Mouse (Mus musculus) cerebellum, postnatal 25 days (tissue): ENCODE measurements around the gene Tmem63c.
A peak's percentile ranks its signal among the peaks of the same experiment; 100 is the strongest.

Experiments
- DNase-seq, 2 experiments: peaks; one replicate each; pipeline ENCODE4 v3.0.0; 2021; ENCODE audit warnings: mixed read lengths in 2 of 2

Gene Tmem63c

DNA sequence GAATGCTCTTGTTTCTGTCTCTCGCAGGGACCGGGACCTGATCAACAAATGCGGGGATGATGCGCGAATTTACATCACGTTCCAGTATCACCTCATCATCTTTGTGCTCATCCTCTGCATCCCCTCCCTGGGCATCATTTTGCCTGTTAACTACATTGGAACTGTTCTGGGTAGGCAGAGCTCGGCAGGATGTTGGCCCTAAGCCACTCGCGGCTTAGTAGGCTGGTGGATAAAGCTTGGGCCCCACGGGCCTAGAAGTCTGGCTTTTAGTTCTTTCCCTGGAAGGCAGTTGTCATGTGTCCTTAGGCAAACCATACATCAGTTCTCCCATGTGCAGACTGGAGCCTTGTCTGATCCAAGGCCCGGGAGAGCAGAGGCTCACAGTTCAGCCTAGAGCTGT lies 44.3 kb downstream of the Tmem63c start:
- peak; percentile 58 to 77 for DNase-seq

DNA sequence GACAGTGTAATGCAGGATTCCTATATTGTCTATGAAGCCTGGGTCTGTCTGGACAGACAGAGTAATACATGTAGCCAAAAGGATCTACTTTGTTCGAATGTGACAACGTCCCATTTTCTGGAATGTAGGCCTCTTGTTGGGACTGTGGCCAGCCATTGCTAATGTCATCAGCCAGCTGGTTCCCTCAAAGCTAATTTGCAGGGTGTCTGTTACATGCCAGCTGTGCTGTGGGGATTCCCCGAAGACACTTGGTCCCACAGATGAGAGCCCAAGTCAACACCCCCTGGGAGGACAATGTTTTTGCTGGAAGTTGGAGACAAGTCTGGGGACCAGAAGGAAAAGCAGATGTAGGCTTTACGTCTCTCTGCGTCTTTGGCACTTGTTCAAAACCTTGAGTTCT lies 45.3 kb downstream of the Tmem63c start:
- DNase-seq, result no peak

DNA sequence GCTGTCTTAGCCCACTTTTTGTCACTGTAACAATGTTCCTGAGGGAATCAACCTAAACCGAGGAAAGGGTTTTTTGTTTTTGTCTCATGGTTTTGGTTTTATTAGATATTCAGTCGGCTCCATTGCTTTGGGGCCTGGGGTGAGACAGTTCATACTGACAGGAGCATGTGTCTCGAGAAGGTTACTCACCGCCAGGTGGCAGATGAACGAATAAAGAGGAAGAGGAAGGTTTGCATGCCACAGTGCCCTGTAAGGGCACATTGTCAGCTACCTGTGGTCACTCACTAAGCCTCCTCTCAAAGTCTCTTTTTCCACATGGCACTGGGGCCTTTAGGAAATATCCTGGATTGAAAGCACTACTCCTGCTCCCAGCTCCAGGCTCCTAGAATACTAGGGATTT lies 49.4 kb downstream of the Tmem63c start:
- DNase-seq, result no peak

DNA sequence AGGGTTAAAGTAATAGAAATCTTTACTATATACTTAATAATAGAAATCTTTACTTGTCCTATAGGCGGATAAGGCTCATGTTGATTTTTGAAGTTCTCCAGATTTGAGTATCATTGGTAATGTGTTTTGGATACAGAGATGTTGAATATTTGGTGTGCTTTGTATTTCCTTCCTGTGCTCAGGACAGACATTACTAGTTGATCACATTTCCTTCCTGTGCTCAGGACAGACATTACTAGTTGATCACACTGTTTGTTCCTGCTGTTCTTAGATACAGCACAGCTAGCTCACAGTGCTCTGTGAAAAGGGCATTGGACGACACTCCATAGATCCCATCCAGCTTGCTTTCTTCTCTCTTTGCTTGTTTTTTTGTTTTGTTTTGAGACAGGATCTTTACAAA lies 55.5 kb downstream of the Tmem63c start:
- no peak for DNase-seq

DNA sequence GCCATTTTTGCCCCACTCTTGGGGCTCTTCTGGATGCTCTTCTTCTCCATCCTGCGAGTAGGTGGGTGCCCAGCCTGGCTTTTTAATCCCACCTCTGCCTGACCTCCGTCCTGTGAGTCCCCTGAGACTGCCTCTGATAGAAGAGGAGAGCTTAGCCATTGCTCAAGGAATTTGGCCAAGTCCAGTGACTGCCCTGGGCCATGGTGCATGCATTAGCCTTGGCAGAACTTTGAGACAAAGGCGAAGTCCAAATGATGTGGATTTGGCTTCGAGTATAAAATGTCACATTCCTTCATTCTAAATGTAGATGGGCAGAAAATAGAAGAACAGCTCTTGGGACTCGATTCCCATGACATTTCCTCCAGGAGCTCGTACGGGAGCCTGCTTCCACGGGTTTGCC lies 61.7 kb downstream of the Tmem63c start:
- no peak for DNase-seq

DNA sequence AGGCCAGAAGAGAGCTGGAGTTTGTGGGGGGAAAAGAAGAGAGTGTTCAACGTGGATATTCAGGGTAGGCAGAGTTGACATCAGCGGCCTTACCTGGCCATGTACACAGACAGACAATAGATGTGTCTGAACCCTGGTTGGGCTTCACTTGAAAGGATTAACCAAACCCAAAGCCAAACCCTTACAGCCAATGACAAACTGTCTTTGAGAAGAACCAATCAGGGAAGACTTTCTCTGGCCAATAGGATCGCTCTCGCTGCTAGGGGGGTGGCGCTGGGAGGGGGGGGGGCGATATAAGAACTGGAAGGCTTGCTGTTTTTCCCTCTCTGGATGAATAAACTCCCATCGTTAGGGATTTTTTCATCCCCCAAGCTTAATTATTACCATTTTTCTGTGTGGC lies 66.1 kb downstream of the Tmem63c start:
- DNase-seq, result no peak

DNA sequence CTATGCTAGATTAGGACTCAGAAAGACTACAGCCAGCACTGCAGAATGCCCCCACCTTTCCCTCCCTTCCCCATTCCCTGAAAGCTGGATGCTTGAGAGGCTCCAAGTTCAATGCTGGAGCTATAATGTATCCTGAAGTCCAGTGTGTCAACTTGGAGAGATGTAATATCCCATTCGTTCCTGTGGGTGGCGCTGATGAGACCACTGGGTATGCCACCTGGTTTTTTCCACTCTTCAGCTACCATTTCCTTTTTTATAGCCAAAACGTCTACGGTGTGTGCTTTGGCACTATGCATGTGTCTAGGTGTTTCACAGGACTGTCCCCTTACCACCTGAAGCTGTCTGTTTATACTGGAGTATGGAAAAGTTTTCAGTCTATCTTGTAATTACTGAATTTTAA lies 67.2 kb downstream of the Tmem63c start:
- peak in 1 of 2 experiments; percentile 49 for DNase-seq

DNA sequence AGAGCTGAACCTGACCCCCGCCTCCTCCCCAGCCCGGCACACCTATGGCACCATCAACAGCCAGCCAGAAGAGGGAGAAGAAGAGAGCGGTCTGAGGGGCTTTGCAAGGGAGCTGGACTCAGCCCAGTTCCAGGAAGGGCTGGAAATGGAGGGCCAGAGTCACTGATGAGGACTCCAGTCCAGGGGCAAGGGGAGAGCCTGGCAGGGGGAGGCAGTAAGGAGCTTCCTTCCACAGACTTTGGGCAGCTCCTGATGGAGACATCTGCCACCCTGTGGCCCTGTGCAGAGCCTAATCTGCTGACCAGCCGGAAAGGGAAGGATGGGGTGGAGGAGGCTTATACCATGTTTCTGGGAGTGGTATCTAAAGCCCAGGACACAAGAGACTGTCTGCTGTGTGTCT lies 68.1 kb downstream of the Tmem63c start:
- no peak for DNase-seq

DNA sequence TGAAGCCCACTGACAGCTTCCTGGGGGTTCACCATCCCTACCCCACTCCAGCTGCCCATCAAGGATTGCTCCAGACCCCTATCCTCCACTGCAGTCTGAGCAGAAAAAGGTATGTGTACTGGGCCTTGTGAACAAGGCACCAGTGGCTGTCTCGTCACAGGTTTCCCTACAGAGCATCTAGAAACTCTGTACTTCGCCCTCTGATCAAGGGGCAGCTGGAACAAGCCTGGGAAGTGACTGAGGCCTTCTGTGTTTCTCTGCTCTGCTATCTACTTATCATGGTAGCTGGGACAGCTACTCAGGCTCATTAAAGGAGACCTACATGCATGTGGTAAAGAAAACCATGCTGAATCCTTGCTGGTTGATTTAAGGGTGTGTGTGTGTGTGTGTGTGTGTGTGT lies 68.6 kb downstream of the Tmem63c start:
- no peak for DNase-seq

DNA sequence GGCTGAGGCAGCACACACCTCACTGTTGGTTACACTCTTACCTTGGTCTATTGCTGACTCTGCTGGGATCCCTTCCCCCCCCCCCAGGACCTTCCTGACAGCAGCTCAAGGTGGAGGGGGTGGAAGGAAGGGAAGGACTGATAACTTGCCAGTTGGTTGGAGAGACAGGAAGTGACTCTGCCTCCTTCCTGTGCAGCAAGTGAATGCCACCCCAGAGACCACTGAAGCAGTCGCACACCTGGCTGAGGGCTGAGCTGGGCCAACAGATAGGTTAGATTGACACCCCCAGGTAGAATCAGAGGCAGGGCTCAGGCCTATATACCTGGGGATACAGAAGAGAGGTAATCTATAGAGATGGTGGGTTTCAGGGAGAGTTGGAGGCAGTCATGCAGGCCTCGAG lies 70.8 kb downstream of the Tmem63c start:
- no peak for DNase-seq

DNA sequence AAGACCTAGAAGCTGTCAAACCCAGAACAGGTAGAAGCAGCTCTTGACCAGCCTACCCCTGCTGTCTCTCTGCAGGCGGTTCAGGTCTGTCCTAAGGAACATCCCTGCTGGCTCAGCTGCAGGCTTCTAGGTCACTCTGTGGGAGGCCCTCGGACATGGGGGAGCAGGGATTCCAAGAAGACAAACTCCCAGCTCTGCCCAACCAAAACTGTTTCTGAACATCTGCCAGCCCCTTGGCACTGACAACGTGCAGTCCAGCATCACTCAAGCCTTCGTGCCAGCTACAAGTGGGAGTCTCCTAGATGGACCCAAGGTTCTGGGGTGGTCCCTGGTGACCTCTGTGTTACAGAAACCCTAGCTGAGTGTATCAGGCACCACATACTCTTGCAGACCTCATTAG lies 72.1 kb downstream of the Tmem63c start:
- DNase-seq, result peak; percentile 36 to 52

DNA sequence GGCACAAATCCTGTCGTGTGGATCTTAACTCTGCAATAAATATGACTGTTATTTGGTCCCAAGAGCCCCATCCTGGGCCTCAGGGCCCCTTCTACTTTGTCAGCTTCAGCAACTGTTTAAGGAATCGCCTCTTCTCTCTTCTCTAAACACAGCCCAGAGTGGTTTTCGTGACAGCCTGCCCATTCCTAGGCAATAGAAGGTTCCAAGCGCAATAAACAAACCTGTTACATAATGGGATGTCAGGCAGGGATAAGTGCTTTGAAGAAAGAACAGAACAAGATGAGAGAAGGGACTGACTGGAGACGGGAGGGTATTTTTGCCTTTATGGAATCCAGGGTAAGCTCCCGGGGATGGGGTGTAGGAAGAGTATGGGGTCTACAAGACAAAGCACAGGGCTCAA lies 72.5 kb downstream of the Tmem63c start:
- no peak for DNase-seq

DNA sequence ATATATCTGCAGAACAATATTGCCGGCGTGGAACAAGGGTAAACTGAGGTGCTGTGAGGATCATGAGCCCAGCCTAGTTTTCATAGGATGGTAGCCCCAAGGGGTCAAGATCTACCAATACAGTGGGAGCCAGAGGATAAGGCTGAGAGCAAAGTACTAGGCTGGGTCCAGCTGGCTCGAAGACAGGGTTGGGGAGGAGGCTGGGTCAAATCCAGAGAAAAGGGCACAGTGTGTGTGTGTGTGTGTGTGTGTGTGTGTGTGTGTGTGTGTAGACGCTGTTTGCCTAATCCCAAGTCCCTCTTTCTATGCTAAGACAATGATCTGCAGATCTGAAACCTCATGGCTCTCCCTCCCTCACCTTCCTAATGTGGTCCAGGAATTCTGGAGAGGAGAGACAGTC lies 79.2 kb downstream of the Tmem63c start:
- DNase-seq, result no peak

DNA sequence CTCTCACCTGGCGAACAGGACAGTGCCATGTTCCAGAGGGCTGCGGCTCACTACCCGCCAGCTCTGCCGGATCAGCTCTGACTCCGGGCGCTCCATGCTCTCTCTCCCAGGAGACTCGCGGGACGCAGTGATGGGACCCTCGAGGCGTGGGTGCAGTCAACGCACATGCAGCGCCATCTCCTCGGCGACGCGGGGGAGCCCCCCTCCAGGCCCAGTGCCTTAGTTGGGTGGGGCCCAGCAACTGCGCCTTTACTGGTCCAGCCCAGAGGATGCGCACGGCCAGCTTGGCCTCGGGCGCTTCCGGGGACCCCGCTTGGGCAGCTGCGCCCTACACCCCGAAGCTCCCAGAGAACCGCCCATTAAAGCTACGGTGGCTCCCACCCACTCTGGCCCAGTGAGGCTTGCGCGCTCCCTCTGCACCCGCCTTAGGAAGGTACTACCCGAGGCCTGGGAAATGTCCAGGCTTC lies 81.1 kb downstream of the Tmem63c start, which contains the start of gene Ngb:
Ngb (minus strand) TSS at position 375 of the 467 bp plus-strand sequence.
- DNase-seq, result peak in 1 of 2 experiments; percentile 23

DNA sequence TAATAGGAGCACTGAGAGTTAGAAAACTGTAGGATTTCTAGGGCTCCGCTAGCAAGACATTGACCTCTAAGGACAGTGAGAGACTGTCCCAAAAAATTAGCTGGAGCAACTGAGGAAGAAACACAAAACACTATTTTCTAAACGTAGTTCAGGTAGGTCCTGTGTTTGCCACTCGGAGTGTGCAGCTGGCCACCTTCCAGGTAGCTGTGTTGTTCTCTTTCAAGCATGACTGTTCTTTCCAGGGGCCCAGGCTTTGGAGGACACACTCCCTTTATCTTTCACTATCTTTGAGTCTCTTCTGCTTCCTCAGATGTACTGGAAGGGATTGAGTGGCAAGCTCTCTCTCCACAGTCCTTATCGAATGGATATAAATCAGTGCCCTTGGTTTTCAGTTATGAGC lies 82.3 kb downstream of the Tmem63c start:
- peak in 1 of 2 experiments; percentile 41 for DNase-seq

DNA sequence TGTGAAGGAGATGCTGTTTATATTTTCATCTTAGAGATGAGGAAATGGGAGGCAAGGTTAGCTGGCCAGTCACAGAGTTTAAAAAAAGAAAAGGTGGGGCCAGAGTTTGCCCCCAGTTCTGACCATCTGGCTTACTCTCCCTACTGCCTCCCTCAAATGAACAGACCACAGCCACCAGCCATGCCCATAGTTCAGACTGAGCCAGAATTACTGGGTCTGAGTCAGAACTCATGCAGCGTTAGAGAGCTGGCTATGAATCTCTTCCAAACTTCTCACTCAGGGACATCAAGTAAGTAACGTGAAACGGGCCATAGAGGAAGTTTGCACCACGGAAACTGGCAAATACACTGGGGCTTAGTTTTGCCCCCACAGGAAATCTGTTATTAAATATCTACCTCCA lies 83.7 kb downstream of the Tmem63c start:
- DNase-seq, result peak in 1 of 2 experiments; percentile 41

DNA sequence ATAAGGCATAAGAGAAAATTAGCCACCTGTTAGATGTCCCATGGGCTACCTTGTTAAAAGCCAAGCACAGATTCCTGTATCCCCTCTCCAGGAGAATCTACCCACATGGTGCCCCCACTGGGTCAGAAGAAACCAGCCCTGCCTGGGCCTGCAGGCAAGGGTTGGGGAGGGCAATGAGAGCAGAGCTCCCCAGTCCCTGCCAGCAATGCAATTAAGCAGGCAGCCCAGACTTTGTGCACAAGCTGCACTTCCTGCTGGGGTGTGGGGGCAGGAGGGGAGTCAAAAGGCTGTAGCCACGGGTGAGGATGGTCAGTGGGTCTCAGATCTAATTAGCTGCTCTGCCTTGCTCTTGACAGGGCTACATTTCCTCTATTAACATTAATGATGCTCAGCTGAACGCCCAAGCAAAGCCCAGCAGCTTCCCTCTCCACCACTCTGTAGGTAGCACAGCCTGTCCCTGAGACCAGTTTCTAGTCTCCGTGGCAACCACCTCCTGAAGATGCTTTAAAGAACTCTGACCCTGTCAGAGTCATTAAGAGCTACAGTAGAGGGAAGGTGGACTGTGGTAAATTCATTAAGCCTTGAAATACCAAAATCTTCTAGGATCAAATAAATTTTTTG lies 86.3 kb downstream of the Tmem63c start:
- DNase-seq, result peak in 1 of 2 experiments; percentile 40

DNA sequence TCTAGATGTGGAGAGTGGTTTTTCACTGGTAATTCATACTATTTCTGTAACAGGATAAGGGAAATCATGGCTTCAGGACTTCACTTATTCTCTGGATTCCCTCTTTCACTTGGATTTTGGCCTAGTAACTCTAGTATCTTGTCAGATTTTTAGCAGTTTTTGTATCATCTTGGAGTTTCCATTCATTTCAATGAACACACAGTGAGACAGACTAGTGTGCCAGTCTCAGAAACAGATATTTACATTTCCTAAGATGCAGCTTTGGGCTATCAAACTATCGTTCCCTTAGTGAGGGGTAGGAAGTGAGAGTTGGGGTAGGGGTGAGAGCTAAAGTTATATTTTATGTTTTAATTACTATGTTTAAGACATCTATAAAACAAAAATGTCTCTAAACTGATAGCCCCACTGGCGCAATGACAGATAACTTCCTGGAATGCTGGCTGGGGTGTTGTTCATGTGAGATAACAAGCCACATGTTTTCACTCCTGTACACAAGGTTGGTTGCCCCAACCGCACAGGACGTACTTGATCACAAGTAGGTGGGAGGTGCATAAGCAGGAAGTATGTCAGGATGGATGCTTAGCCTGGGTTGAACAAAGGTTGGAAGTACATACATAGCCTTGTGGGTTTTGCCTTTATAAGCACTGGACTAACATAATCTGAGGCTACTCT lies 100.9 kb downstream of the Tmem63c start:
- DNase-seq, result no peak

DNA sequence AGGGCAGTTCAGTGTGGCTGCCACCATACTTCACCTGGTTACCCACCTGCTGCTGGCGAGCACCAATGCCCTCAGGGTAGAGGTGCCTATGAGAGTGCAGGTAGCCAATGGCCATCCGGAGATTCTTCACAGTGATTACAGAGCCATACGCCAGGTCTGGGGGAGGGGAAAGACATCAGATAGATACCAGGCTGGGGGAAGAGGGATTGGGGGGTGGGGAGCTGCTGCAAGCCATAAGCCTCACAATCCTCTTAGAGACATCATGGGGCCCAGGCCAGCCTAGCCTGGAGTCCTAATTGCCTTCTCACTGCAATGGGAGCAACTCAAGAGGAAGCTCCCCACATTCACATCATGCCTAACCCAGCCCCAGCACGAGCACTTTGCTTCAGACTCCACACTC lies 106.1 kb downstream of the Tmem63c start:
- no peak for DNase-seq

DNA sequence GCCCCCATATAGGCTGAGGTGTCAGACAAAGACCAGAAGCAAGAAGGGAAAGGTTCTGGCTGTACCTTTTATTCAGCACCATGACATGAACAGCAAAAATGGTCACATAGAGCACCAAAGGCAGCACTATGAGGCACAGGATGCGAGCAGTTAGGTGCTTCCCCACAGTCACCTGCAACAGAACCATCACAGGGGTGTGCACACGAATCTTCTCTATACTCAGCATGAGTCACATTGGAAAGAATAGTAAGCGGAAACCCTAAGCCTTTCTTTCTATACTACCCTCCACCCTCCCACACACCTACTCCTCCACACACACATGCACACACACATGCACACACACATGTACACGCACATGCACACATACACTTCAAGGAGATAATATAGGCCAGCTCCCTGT lies 109.1 kb downstream of the Tmem63c start:
- no peak for DNase-seq

DNA sequence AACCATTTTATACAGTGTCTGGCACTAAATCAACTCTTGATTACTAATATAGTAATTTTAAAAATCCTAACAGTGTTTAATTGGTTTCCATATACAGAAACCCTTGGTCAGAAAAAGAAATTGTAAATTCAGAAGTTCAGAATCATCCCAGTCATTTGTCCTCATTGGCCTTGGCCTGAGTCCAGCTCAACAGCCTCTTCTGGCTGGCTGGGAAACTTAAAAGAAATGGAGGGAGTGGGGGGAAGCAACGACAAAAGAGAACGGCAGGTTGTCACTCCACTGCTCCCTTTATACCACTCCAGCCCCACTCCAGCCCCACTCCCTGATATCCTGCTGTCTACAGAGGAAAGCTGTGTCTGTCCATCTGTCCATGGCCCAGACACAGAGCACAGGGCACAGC lies 110.0 kb downstream of the Tmem63c start:
- peak in 1 of 2 experiments; percentile 36 for DNase-seq

DNA sequence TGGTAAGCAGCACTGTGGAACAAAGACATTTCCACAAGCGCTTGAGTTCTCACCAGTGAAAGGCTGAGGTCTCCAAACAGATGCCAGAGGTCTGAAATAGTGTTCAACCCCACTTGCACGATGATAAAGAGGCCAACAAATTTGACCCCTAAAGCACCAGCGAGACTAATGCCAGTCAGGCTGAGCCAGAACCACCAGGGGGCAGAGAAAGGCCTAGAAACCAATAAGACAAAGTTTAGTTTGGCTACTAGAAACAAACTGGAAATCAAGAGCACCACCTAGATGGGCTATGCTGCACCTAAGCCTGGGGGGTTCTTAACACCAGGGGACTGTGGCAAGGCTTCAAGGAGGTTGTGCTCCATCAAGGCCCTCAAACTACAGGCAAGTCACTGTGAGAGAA lies 110.5 kb downstream of the Tmem63c start:
- peak in 1 of 2 experiments; percentile 44 for DNase-seq

DNA sequence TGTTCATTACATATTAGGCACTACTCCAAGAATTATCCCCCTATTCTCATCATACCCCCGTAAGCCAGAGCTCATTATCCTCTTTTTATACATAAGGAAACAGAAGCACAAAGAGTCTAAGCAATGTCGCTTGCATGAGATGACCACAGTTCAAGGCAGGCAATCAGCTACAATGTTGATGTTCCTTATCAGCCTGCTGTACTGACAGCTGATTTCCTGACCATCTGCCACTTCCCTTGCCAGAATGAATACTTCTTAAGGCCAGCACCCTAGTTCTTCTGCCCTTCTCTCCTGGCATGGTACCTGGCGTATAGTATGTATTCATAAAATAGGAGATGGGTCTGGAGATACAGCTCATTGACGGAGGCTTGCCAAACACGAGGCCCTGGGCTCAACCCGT lies 111.1 kb downstream of the Tmem63c start:
- DNase-seq, result no peak

DNA sequence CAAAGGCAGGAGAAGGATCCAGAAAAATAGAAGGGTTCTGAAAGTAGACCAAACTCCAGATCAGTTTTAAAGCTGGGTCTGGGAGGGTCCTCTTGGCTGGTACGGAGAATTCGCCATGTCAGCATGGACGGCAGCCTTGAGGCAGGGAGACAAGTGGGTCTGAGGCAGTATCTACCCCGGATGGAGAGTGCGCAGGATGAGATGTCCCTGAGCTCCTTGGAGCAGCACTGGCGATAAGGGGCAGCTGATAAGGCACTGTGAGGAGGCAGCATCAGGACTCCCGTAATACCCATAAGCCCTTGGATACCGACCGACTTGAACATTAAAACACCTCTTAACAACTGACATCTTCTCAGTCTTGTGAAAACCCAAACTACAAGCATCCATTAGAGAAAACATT lies 111.6 kb downstream of the Tmem63c start:
- no peak for DNase-seq
